Mouse (Mus musculus): ENCODE data around the gene Tmx4. TPM values are rescaled to one million over a fixed set of nuclear protein-coding genes. Genes with fewer than 3 reads are reported as not detected.
"Not testable (repeated sequence)": the region's sequence is repeated elsewhere in the genome, so short reads cannot be mapped to it uniquely, and the experiment has no call there.

The Tmx4 gene
- polyA plus RNA-seq, 1 experiment from 2014 or later, result 20.5 TPM

- Histone ChIP-seq H3K4me1 (peaks cover 11% of the 10 kb centered on the region), H3K4me2 (replicated peaks) (no peak overlapping the region), H3K4me3 (no peak overlapping the region), H3K36me3 (no peaks in the 10 kb centered on the region), H3K27ac (no peak overlapping the region), H3K9me3 (no peaks in the 10 kb centered on the region), H3K27me3 (no peaks in the 10 kb centered on the region), H3K9ac (no peak overlapping the region)
- no peak for ATAC-seq (ENCODE audit: low FRiP score, low read depth)
- 63% methylated on average over 3 of the region's 3 CpGs for WGBS
These were observed 1.8 kb upstream of the Tmx4 start for GRCm38 (mm10) chr2:134645752-134646151.

- 59% methylated on average over 4 of the region's 4 CpGs for WGBS
- Histone ChIP-seq H3K4me2 (replicated peaks) (no peak overlapping the region), H3K4me3 (no peak overlapping the region), H3K9me3 (no peaks in the 10 kb centered on the region), H3K36me3 (no peaks in the 10 kb centered on the region), H3K9ac (no peak overlapping the region), H3K27me3 (no peaks in the 10 kb centered on the region), H3K27ac (no peak overlapping the region), H3K4me1 (peaks cover 11% of the 10 kb centered on the region)
- no peak for ATAC-seq (ENCODE audit: low FRiP score, low read depth)
These were observed 1.2 kb upstream of the Tmx4 start for GRCm38 (mm10) chr2:134645166-134645565.

- no peaks in the 10 kb centered on the region for H3K27me3 ChIP-seq
- peak overlapping the region; percentile 74 for H3K4me2 ChIP-seq (replicated peaks)
- ATAC-seq (ENCODE audit: low FRiP score, low read depth), result no peak; the same call in 1 of the 2 replicates
- no peak overlapping the region for H3K9ac ChIP-seq
- 30% methylated on average over 6 of the region's 6 CpGs for whole genome bisulfite sequencing
- H3K9me3 ChIP-seq, result no peaks in the 10 kb centered on the region
- peak overlapping the region; percentile 88 for H3K4me3 ChIP-seq
- H3K4me1 ChIP-seq, result peaks cover 11% of the 10 kb centered on the region
- H3K27ac ChIP-seq, result no peak overlapping the region
- H3K36me3 ChIP-seq, result no peaks in the 10 kb centered on the region; the same call in 1 of the 2 replicates
These were observed 462 bp upstream of the Tmx4 start for GRCm38 (mm10) chr2:134644301-134644912.

- Histone ChIP-seq H3K4me3 (no peak overlapping the region), H3K4me1 (peaks cover 11% of the 10 kb centered on the region), H3K9me3 (no peaks in the 10 kb centered on the region), H3K27ac (no peak overlapping the region), H3K9ac (peak overlapping the region; percentile 45; the same call in 1 of the 2 replicates), H3K27me3 (no peaks in the 10 kb centered on the region), H3K4me2 (replicated peaks) (peak overlapping the region; percentile 4; the same call in 1 of the 2 replicates), H3K36me3 (no peaks in the 10 kb centered on the region; the same call in 1 of the 2 replicates)
- ATAC-seq (ENCODE audit: low FRiP score, low read depth), result no peak
These were observed 1.6 kb downstream of the Tmx4 start for GRCm38 (mm10) chr2:134642377-134642776.

GRCm38 (mm10) chr2:134641372-134641771 is 2.6 kb downstream of the Tmx4 start:
- Histone ChIP-seq H3K9ac (no peak overlapping the region), H3K4me1 (peaks cover 11% of the 10 kb centered on the region), H3K36me3 (no peaks in the 10 kb centered on the region; the same call in 1 of the 2 replicates), H3K4me2 (replicated peaks) (no peak overlapping the region), H3K4me3 (no peak overlapping the region), H3K9me3 (no peaks in the 10 kb centered on the region), H3K27me3 (no peaks in the 10 kb centered on the region), H3K27ac (no peak overlapping the region)
- 92% methylated on average over 5 of the region's 5 CpGs for WGBS
- ATAC-seq (ENCODE audit: low FRiP score, low read depth), result no peak

- Histone ChIP-seq H3K4me1 (peaks cover 11% of the 10 kb centered on the region), H3K27me3 (no peaks in the 10 kb centered on the region), H3K36me3 (no peaks in the 10 kb centered on the region; the same call in 1 of the 2 replicates), H3K9me3 (no peaks in the 10 kb centered on the region), H3K4me3 (no peak overlapping the region), H3K9ac (no peak overlapping the region), H3K27ac (no peak overlapping the region), H3K4me2 (replicated peaks) (no peak overlapping the region)
- ATAC-seq (ENCODE audit: low FRiP score, low read depth), result no peak
- WGBS, result 88% methylated on average over 1 of the region's 1 CpGs
These were observed 3.5 kb downstream of the Tmx4 start for GRCm38 (mm10) chr2:134640398-134640797.

GRCm38 (mm10) chr2:134628541-134628940 is 15.4 kb downstream of the Tmx4 start:
- H3K4me1 ChIP-seq; H3K27ac ChIP-seq; ATAC-seq (ENCODE audit: low FRiP score, low read depth); H3K27me3 ChIP-seq; H3K4me3 ChIP-seq; H3K4me2 ChIP-seq (replicated peaks); H3K9me3 ChIP-seq; H3K9ac ChIP-seq: not testable (repeated sequence)
- H3K36me3 ChIP-seq, result peaks cover 11% of the 10 kb centered on the region
- 92% methylated on average over 2 of the region's 2 CpGs for WGBS

- Histone ChIP-seq H3K4me1 (no peaks in the 10 kb centered on the region), H3K9me3 (peaks cover 4% of the 10 kb centered on the region; the same call in 1 of the 2 replicates), H3K4me3 (no peak overlapping the region), H3K36me3 (peaks cover 13% of the 10 kb centered on the region), H3K27me3 (no peaks in the 10 kb centered on the region), H3K27ac (no peak overlapping the region), H3K4me2 (replicated peaks) (no peak overlapping the region), H3K9ac (no peak overlapping the region)
- ATAC-seq (ENCODE audit: low FRiP score, low read depth), result no peak
These were observed 39.0 kb downstream of the Tmx4 start for GRCm38 (mm10) chr2:134604935-134605334.

GRCm38 (mm10) chr2:134591081-134591694 is 52.8 kb downstream of the Tmx4 start:
- Histone ChIP-seq H3K27ac (no peak overlapping the region), H3K27me3 (no peaks in the 10 kb centered on the region), H3K4me1 (no peaks in the 10 kb centered on the region), H3K4me3 (no peak overlapping the region), H3K9me3 (no peaks in the 10 kb centered on the region), H3K36me3 (peaks cover 10% of the 10 kb centered on the region), H3K4me2 (replicated peaks) (no peak overlapping the region), H3K9ac (no peak overlapping the region)
- ATAC-seq (ENCODE audit: low FRiP score, low read depth), result no peak
- WGBS, result 89% methylated on average over 6 of the region's 6 CpGs

- no peak overlapping the region for H3K4me2 ChIP-seq (replicated peaks)
- no peak overlapping the region for H3K27ac ChIP-seq
- H3K36me3 ChIP-seq, result no peaks in the 10 kb centered on the region
- H3K4me1 ChIP-seq, result peaks cover 2% of the 10 kb centered on the region; the same call in 1 of the 2 replicates
- H3K9ac ChIP-seq, result no peak overlapping the region
- H3K27me3 ChIP-seq, result no peaks in the 10 kb centered on the region
- 72% methylated on average over 4 of the region's 4 CpGs for WGBS
- H3K4me3 ChIP-seq, result no peak overlapping the region
- H3K9me3 ChIP-seq, result no peaks in the 10 kb centered on the region
- ATAC-seq (ENCODE audit: low FRiP score, low read depth), result no peak
These were observed 58.7 kb downstream of the Tmx4 start for GRCm38 (mm10) chr2:134585243-134585642.

- 88% methylated on average over 3 of the region's 3 CpGs for WGBS
- H3K9me3 ChIP-seq, result peaks cover 14% of the 10 kb centered on the region
- H3K27me3 ChIP-seq, result no peaks in the 10 kb centered on the region
- no peak overlapping the region for H3K9ac ChIP-seq
- ATAC-seq (ENCODE audit: low FRiP score, low read depth), result no peak
- no peaks in the 10 kb centered on the region for H3K4me1 ChIP-seq
- H3K4me2 ChIP-seq (replicated peaks), result no peak overlapping the region
- no peak overlapping the region for H3K27ac ChIP-seq
- H3K4me3 ChIP-seq, result no peak overlapping the region
- no peaks in the 10 kb centered on the region for H3K36me3 ChIP-seq
These were observed 84.5 kb downstream of the Tmx4 start for GRCm38 (mm10) chr2:134559422-134559821.

- Histone ChIP-seq H3K4me1 (no peaks in the 10 kb centered on the region), H3K4me3 (no peak within 1 kb of the TSS), H3K4me2 (replicated peaks) (no peak within 1 kb of the TSS), H3K9ac (no peak within 1 kb of the TSS), H3K36me3 (no peaks in the 10 kb centered on the region), H3K27ac (no peak within 1 kb of the TSS), H3K9me3 (no peaks in the 10 kb centered on the region), H3K27me3 (no peaks in the 10 kb centered on the region)
- no peak for ATAC-seq (ENCODE audit: low FRiP score, low read depth)
- WGBS, result 87% methylated on average over 8 of the region's 8 CpGs
These were observed 89.7 kb downstream of the Tmx4 start, which contains the start of gene Hao1 for GRCm38 (mm10) chr2:134554221-134554727. Hao1 (minus strand) TSS chr2:134554368.
